Mouse (Mus musculus) kidney, embryonic 16.5 days (tissue): ENCODE measurements around the gene Pam16. TPM values are rescaled to one million over a fixed set of nuclear protein-coding genes. Genes with fewer than 3 reads are reported as not detected.

Experiments used
- ATAC-seq: fragments of 200-750 bp; cut with Nextera tagmentation; 2 replicates; pipeline ENCODE4 v1.8.0; 2017; ENCODE audit warnings: moderate TSS enrichment; ENCODE audit not compliant: low FRiP score, low TSS enrichment
- H3K27ac ChIP-seq: fragments of 300-500 bp; sonication (generic); 2 replicates; pipeline ENCODE4 v1.5.1; 2014; ENCODE audit warnings: low read length
- H3K27me3 ChIP-seq: fragments of 300-500 bp; sonication (generic); 2 replicates; pipeline ENCODE4 v1.6.1; 2014; ENCODE audit warnings: low read length, control low read depth, mixed read lengths; ENCODE audit not compliant: insufficient read depth
- H3K36me3 ChIP-seq: fragments of 300-500 bp; sonication (generic); 2 replicates; pipeline ENCODE4 v1.6.1; 2014; ENCODE audit warnings: low read length, control low read depth, mixed read lengths; ENCODE audit not compliant: insufficient read depth
- H3K4me1 ChIP-seq: fragments of 300-500 bp; sonication (generic); 2 replicates; pipeline ENCODE4 v1.6.1; 2014; ENCODE audit warnings: low read length, control low read depth, mixed read lengths; ENCODE audit not compliant: insufficient read depth
- H3K4me2 ChIP-seq: fragments of 300-500 bp; sonication (generic); replicated peaks from 2 replicates; pipeline ENCODE4 v1.6.1; 2014; ENCODE audit warnings: low read depth, low read length
- H3K4me3 ChIP-seq: fragments of 300-500 bp; sonication (generic); 2 replicates; pipeline ENCODE4 v1.5.1; 2014; ENCODE audit warnings: mild to moderate bottlenecking, low read length
- H3K9ac ChIP-seq: fragments of 300-500 bp; sonication (generic); replicated peaks from 2 replicates; pipeline ENCODE4 v1.6.1; 2014; ENCODE audit warnings: low read length
- H3K9me3 ChIP-seq: fragments of 300-500 bp; sonication (generic); 2 replicates; pipeline ENCODE4 v1.6.1; 2016; ENCODE audit warnings: low read length, control low read depth
- WGBS: fragments of 180-500 bp; shearing (Covaris S2); extraction: QIAGEN DNeasy Blood & Tissue Kit; methylation state at CpG from one replicate; pipeline ENCODE4 v1.1.7; 2014; 5-methylcytosine and 5-hydroxymethylcytosine counted together
- polyA plus RNA-seq: library from polyadenylated mRNA; unstranded; fragments of >200 nt; fragmentation: Nextera tagmentation; extraction: Ambion mirVana; gene quantifications from 2 replicates; pipeline ENCODE4 v1.2.1, GENCODE M21; 2015

Gene Pam16
- polyA plus RNA-seq, result 67.8 and 80.4 TPM in 2 replicates

GRCm38 (mm10) chr16:4624481-4625110 is at the start of gene Pam16:
TSS of gene Pam16 (minus strand) at chr16:4624988.
- under 1% methylated on average over 56 of the region's 56 CpGs for WGBS
- Histone ChIP-seq H3K9ac (peak within 1 kb of the TSS; percentile 84), H3K4me2 (peak within 1 kb of the TSS; percentile 63), H3K27me3 (no peaks in the 10 kb centered on the region), H3K36me3 (no peaks in the 10 kb centered on the region), H3K9me3 (no peaks in the 10 kb centered on the region), H3K27ac (peak within 1 kb of the TSS; percentile 81), H3K4me1 (peaks cover 14% of the 10 kb centered on the region), H3K4me3 (peak within 1 kb of the TSS; percentile 69)
- peak; percentile 84 for ATAC-seq

- no peaks in the 10 kb centered on the region for H3K27me3 ChIP-seq
- H3K4me1 ChIP-seq, result peaks cover 12% of the 10 kb centered on the region
- no peak for ATAC-seq
- H3K4me2 ChIP-seq, result no peak overlapping the region
- no peak overlapping the region for H3K4me3 ChIP-seq
- H3K27ac ChIP-seq, result no peak overlapping the region
- WGBS, result 79% methylated on average over 4 of the region's 4 CpGs
- peaks cover 25% of the 10 kb centered on the region for H3K36me3 ChIP-seq
- no peak overlapping the region for H3K9ac ChIP-seq
- no peaks in the 10 kb centered on the region for H3K9me3 ChIP-seq
Observed at GRCm38 (mm10) chr16:4674091-4674490, 49.3 kb upstream of the Pam16 start.

- Histone ChIP-seq H3K9me3 (no peaks in the 10 kb centered on the region), H3K27me3 (no peaks in the 10 kb centered on the region), H3K27ac (no peak overlapping the region), H3K4me2 (no peak overlapping the region), H3K4me3 (no peak overlapping the region), H3K4me1 (no peaks in the 10 kb centered on the region), H3K9ac (no peak overlapping the region), H3K36me3 (peaks cover 18% of the 10 kb centered on the region; the same call in 1 of the 2 replicates)
- WGBS, result 33% methylated on average over 5 of the region's 5 CpGs
- peak; percentile 53; the same call in 1 of the 2 replicates for ATAC-seq
Observed at GRCm38 (mm10) chr16:4670317-4670716, 45.5 kb upstream of the Pam16 start.

DNA sequence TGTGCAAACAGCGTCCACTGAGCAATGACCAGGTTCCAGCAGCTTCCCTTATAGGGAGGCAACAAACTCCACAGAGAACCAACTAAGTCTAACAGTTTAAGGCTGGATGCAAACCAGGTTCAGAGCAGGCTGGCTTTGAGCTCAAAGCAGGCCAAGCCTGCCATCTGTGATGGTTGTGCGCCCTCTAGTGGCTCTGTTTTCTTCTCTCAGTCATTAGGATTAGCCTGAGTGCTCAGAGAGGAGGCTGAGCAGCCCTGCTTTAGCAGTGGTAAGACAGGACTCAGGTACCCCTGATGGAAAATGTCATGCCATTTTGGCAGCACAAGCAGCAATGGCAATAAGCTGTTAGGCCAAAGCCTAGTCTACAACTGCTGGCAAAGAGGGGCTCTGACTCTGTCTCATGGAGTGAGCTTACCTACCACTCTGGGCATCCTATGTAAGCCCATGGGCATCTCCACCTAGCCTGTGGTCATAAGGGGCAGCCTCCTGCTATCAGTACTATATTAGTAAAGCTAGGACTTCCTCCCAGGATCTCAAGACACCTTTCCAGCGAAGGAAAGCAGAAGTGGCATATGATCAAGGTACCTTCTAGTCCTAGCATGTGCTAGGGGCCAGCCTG is 42.5 kb upstream of the Pam16 start:
- peak; percentile 87 for ATAC-seq
- no peaks in the 10 kb centered on the region for H3K27me3 ChIP-seq
- H3K9me3 ChIP-seq, result no peaks in the 10 kb centered on the region
- H3K27ac ChIP-seq, result no peak overlapping the region
- peak overlapping the region; percentile 10; the same call in 1 of the 2 replicates for H3K9ac ChIP-seq
- H3K4me2 ChIP-seq, result no peak overlapping the region
- WGBS, result 25% methylated on average over 3 of the region's 3 CpGs
- no peak overlapping the region for H3K4me3 ChIP-seq
- H3K36me3 ChIP-seq, result 0 out of 2 replicates have a peak, but pooled peaks cover 6% of the 10 kb centered on the region
- no peaks in the 10 kb centered on the region for H3K4me1 ChIP-seq

DNA sequence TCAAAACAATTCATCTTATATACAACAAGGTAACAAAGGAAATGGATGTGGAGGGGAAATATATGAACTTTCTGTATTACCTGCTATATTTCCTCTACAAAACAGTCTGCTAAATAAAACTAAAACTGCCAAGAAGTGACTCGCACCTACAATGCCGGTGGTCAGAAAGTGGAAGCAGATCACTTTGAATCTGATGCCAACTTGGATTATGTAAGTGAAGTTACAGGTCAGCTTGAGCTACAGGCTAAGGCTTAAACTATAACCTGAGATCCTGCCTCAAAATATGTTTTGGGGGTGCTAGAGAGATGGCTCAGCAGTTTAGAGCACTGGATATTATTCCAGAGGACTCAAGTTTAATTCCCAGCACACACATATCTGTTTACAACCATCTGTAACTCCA is 40.9 kb upstream of the Pam16 start:
- no peak for ATAC-seq
- no peak overlapping the region for H3K4me2 ChIP-seq
- H3K9ac ChIP-seq, result no peak overlapping the region
- 95% methylated on average over 2 of the region's 2 CpGs for WGBS
- no peaks in the 10 kb centered on the region for H3K27me3 ChIP-seq
- H3K36me3 ChIP-seq, result peaks cover 9% of the 10 kb centered on the region; the same call in 1 of the 2 replicates
- 0 out of 2 replicates have a peak, but pooled peaks cover 4% of the 10 kb centered on the region for H3K4me1 ChIP-seq
- no peak overlapping the region for H3K4me3 ChIP-seq
- H3K9me3 ChIP-seq, result no peaks in the 10 kb centered on the region
- H3K27ac ChIP-seq, result no peak overlapping the region

DNA sequence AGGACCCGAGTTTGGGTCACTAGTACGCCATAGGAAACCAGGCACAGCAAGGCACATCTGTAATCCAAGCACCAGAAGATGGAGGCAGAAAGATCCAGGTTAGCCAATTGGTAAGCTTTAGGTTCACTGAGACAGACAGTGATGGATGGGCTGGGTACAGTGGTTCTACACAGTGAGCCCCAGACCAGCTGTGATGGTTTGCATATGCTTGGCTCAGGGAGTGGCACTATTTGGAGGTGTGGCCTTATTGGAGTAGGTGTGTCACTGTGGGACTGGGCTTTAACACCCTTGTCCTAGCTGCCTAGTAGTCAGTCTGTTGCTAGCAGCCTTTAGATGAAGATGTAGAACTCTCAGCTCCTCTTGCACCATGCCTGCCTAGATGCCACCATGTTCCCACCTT is 39.0 kb upstream of the Pam16 start:
- Histone ChIP-seq H3K9ac (no peak overlapping the region), H3K36me3 (peaks cover 12% of the 10 kb centered on the region), H3K4me1 (peaks cover 14% of the 10 kb centered on the region), H3K4me3 (no peak overlapping the region), H3K9me3 (no peaks in the 10 kb centered on the region), H3K27ac (no peak overlapping the region), H3K27me3 (no peaks in the 10 kb centered on the region), H3K4me2 (no peak overlapping the region)
- ATAC-seq, result no peak
- 85% methylated on average over 2 of the region's 2 CpGs for WGBS

DNA sequence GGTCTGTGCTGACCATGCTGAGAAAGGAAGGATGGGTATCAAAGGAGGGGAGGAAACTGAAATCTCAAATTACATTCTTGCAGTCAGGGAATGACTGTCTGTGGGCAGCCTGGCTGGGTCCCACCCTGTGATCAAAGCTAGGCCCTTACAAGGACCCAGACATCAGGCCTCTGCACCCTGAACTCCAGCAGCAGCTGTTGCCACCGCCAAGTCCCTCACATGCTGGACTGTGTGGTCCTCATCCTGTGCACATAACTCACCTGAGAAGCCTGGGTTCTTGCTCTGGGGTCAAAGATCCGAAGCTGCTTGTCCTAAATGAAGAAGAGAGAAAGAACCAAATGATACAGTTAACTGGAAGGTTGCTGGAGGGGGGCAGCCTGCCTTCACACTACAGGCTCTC is 36.8 kb upstream of the Pam16 start:
- peaks cover 28% of the 10 kb centered on the region for H3K4me1 ChIP-seq
- no peak for ATAC-seq
- H3K36me3 ChIP-seq, result peaks cover 8% of the 10 kb centered on the region
- H3K27ac ChIP-seq, result no peak overlapping the region
- no peak overlapping the region for H3K4me3 ChIP-seq
- H3K27me3 ChIP-seq, result no peaks in the 10 kb centered on the region
- WGBS, result 40% methylated on average over 2 of the region's 2 CpGs
- H3K9me3 ChIP-seq, result no peaks in the 10 kb centered on the region
- H3K4me2 ChIP-seq, result no peak overlapping the region
- H3K9ac ChIP-seq, result no peak overlapping the region

DNA sequence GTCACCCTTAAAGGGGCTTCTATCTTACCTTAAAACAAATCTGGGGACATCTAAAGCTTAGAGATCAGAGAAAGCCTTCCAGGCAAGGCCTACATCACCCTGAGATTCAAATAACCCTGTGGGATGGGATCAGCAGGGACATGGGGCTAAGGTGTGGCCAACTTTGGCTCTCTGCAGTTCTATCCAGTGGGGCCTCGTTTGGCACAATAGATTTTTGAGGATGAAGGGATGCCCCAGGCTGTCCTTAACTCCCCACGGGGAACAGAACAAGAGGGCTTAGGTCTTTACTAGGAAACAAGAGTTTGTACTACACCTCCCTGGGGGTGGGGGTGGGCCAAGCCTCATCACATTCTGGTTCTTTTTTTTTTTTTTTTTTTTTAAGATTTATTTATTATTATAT is 34.5 kb upstream of the Pam16 start:
- Histone ChIP-seq H3K4me1 (peaks cover 44% of the 10 kb centered on the region), H3K4me3 (no peak overlapping the region), H3K27ac (peak overlapping the region; percentile 92), H3K36me3 (peaks cover 6% of the 10 kb centered on the region), H3K9me3 (no peaks in the 10 kb centered on the region), H3K4me2 (0 out of 2 replicates have a peak overlapping the region, but pooled peaks have one; percentile 8), H3K27me3 (no peaks in the 10 kb centered on the region), H3K9ac (peak overlapping the region; percentile 51)
- 28% methylated on average over 2 of the region's 2 CpGs for WGBS
- no peak for ATAC-seq

GRCm38 (mm10) chr16:4658781-4659245 is 34.0 kb upstream of the Pam16 start:
- H3K9me3 ChIP-seq, result no peaks in the 10 kb centered on the region
- peaks cover 44% of the 10 kb centered on the region for H3K4me1 ChIP-seq
- H3K27me3 ChIP-seq, result no peaks in the 10 kb centered on the region
- no peak overlapping the region; the same call in 1 of the 2 replicates for H3K4me2 ChIP-seq
- H3K9ac ChIP-seq, result peak overlapping the region; percentile 51
- peaks cover 6% of the 10 kb centered on the region for H3K36me3 ChIP-seq
- WGBS, result 12% methylated on average over 11 of the region's 11 CpGs
- ATAC-seq, result peak; percentile 81
- peak overlapping the region; percentile 92 for H3K27ac ChIP-seq
- H3K4me3 ChIP-seq, result no peak overlapping the region

DNA sequence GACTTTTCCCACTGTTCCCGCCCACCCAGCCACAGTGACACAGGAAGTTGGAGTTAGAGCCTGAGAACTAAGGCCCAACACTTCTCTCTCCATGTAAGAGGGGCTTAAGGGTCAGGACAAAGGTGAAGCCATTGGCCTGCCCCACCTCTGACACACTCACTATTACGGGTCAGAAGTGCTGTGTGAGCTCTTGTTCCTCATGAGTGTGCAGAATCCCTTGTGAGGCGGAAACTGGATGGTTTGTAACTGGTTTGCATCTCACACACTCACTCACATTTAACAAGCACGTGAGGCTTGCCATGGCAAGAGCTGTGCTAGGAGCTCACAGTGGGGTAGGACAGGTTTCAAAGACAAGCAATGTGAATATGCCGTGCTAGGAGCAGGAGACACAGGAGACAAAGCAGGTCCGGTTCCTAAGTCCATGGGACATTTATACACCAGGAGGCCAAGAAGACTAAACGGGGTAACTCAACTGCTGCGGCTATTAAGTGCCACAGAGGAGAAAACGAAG is 31.8 kb upstream of the Pam16 start:
- Histone ChIP-seq H3K9me3 (no peaks in the 10 kb centered on the region), H3K4me1 (peaks cover 44% of the 10 kb centered on the region), H3K36me3 (peaks cover 16% of the 10 kb centered on the region), H3K27me3 (no peaks in the 10 kb centered on the region), H3K27ac (peak overlapping the region; percentile 68), H3K9ac (peak overlapping the region; percentile 31; the same call in 1 of the 2 replicates), H3K4me3 (no peak overlapping the region), H3K4me2 (no peak overlapping the region)
- 0 out of 2 replicates have a peak, but pooled peaks have one; percentile 16 for ATAC-seq
- 53% methylated on average over 9 of the region's 9 CpGs for WGBS
